8 mouse cellular contexts compared by ENCODE assay signal in the genomic region with DNA sequence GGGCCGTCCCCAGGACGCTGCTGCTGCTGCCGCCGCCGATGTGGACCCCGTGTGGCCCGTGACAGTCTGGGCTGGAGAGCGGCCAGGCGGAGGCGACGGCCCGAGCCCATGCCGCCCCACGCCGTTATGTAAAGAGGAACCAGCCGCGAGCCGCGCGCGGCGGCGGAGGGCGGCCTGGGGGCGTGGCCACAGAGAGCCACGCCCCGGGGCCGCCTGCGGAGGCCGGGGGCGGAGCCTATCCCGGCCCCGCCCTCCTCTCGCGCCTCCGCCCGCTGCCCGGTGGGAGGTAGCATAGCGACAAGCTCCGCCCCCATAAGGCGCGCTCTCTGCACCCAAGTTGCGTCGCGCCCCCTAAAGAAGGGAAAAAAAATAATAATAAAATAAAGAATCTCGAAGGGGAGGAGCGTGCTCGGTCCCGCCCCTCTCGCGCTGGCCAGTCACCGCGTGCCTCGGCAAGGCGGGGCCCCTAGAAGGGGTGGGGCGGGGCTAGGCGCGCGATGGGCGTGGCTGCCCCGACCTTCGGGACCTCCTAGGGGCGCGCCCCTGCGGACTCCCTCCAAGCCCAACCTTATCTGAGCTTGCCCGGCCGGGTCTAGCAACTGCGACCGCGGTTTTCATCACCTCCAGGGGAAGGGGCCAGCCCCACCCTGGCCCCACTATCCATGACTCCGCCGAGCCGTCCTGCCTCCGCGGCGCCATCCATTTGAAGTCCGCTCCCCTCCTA. TPM values are rescaled to one million over a fixed set of nuclear protein-coding genes. Genes with fewer than 3 reads are reported as not detected.
DNase-seq lines count a peak whose midpoint lies in the region; ATAC-seq lines count a peak whose summit lies in the region.

No protein-coding gene starts in this region.

- DNase-seq in 3134 (ENCODE audit: extremely low read depth, insufficient read length, low spot score) = peak; percentile 93
- peak; percentile 94 for DNase-seq in adrenal gland, postnatal 14 days
- peak; percentile 91 for DNase-seq in embryonic facial prominence, embryonic 11.5 days (ENCODE audit: low spot score)
- peak; percentile 100 for DNase-seq in heart, adult 11 months
- peak; percentile 94 for DNase-seq in kidney, adult 18-20 months
- peak; percentile 96 to 97 for DNase-seq in spleen, adult 18-20 months

- H3K9ac ChIP-seq in embryonic facial prominence, embryonic 11.5 days (replicated peaks; ENCODE audit: low read length) = peak overlapping the region; percentile 63
- H3K9ac ChIP-seq in limb, embryonic 13.5 days = peak overlapping the region; percentile 81
- peak overlapping the region; percentile 61 for H3K9ac ChIP-seq in midbrain, embryonic 15.5 days

- peak; percentile 77 for ATAC-seq in embryonic facial prominence, embryonic 11.5 days (replicated peaks; ENCODE audit: insufficient number of reproducible peaks, low FRiP score, low TSS enrichment, low read depth)
- ATAC-seq in limb, embryonic 13.5 days (ENCODE audit: low FRiP score, low read depth) = peak; percentile 81
- peak; percentile 68 for ATAC-seq in midbrain, embryonic 15.5 days (replicated peaks)

- peak overlapping the region; percentile 74 for H3K4me3 ChIP-seq in embryonic facial prominence, embryonic 11.5 days (ENCODE audit: low read depth, low read length)
- peak overlapping the region; percentile 78 for H3K4me3 ChIP-seq in limb, embryonic 13.5 days
- peak overlapping the region; percentile 55 for H3K4me3 ChIP-seq in midbrain, embryonic 15.5 days

- H3K9me3 ChIP-seq in embryonic facial prominence, embryonic 11.5 days (replicated peaks; ENCODE audit: control insufficient read depth, low read length) = no peaks in the 10 kb centered on the region
- no peaks in the 10 kb centered on the region for H3K9me3 ChIP-seq in limb, embryonic 13.5 days
- no peaks in the 10 kb centered on the region for H3K9me3 ChIP-seq in midbrain, embryonic 15.5 days

- H3K27me3 ChIP-seq in embryonic facial prominence, embryonic 11.5 days (ENCODE audit: control insufficient read depth, insufficient read depth, low read length) = peaks cover 21% of the 10 kb centered on the region; the same call in 1 of the 2 replicates
- peaks cover 34% of the 10 kb centered on the region for H3K27me3 ChIP-seq in limb, embryonic 13.5 days
- peaks cover 45% of the 10 kb centered on the region for H3K27me3 ChIP-seq in midbrain, embryonic 15.5 days (replicated peaks)

- WGBS in embryonic facial prominence, embryonic 11.5 days = under 1% methylated on average over 75 of the region's 77 CpGs
- WGBS in limb, embryonic 13.5 days = under 1% methylated on average over 51 of the region's 77 CpGs
- under 1% methylated on average over 74 of the region's 77 CpGs for WGBS in midbrain, embryonic 15.5 days

- peak overlapping the region; percentile 96 for H3K4me2 ChIP-seq in embryonic facial prominence, embryonic 11.5 days (ENCODE audit: low read depth, low read length)
- H3K4me2 ChIP-seq in limb, embryonic 13.5 days (replicated peaks) = peak overlapping the region; percentile 91
- H3K4me2 ChIP-seq in midbrain, embryonic 15.5 days = peak overlapping the region; percentile 91

- H3K27ac ChIP-seq in embryonic facial prominence, embryonic 11.5 days (replicated peaks; ENCODE audit: low read depth, low read length) = no peak overlapping the region
- H3K27ac ChIP-seq in limb, embryonic 13.5 days = peak overlapping the region; percentile 39; the same call in 1 of the 2 replicates
- H3K27ac ChIP-seq in midbrain, embryonic 15.5 days = peak overlapping the region; percentile 37

- H3K36me3 ChIP-seq in embryonic facial prominence, embryonic 11.5 days (replicated peaks; ENCODE audit: control insufficient read depth, insufficient read depth, low read depth, low read length) = no peaks in the 10 kb centered on the region
- H3K36me3 ChIP-seq in limb, embryonic 13.5 days = no peaks in the 10 kb centered on the region
- no peaks in the 10 kb centered on the region for H3K36me3 ChIP-seq in midbrain, embryonic 15.5 days (replicated peaks)

- H3K4me1 ChIP-seq in embryonic facial prominence, embryonic 11.5 days (ENCODE audit: control insufficient read depth, insufficient read depth, low read length) = peaks cover 12% of the 10 kb centered on the region
- H3K4me1 ChIP-seq in limb, embryonic 13.5 days = peaks cover 53% of the 10 kb centered on the region
- H3K4me1 ChIP-seq in midbrain, embryonic 15.5 days = peaks cover 48% of the 10 kb centered on the region

RNA-seq across cellular contexts. Expression of a gene that starts 0.6 kb away (rescaled TPM):
- 35.6 and 43.0 TPM in 2 replicates for total RNA-seq in adrenal gland, postnatal 14 days (2021)
- 7.8 and 8.7 TPM in 2 replicates for polyA plus RNA-seq in embryonic facial prominence, embryonic 11.5 days (2014; fragmentation: Nextera tagmentation; extraction: Ambion mirVana)
- 11.7 and 12.5 TPM in 2 replicates for polyA plus RNA-seq in limb, embryonic 13.5 days (2015; fragmentation: Nextera tagmentation; extraction: Ambion mirVana)
- 7.7 and 8.2 TPM in 2 replicates for polyA plus RNA-seq in midbrain, embryonic 15.5 days (2015; fragmentation: Nextera tagmentation; extraction: Ambion mirVana)

RNA-seq across cellular contexts. Expression of a gene that starts 11.9 kb away (rescaled TPM):
- 7.1 and 8.8 TPM in 2 replicates for total RNA-seq in adrenal gland, postnatal 14 days (2021)
- 25.2 and 27.4 TPM in 2 replicates for polyA plus RNA-seq in embryonic facial prominence, embryonic 11.5 days (2014; fragmentation: Nextera tagmentation; extraction: Ambion mirVana)
- polyA plus RNA-seq in limb, embryonic 13.5 days (2015; fragmentation: Nextera tagmentation; extraction: Ambion mirVana) = 38.5 and 43.4 TPM in 2 replicates
- polyA plus RNA-seq in midbrain, embryonic 15.5 days (2015; fragmentation: Nextera tagmentation; extraction: Ambion mirVana) = 55.4 and 55.5 TPM in 2 replicates
